ENCODE assay signal across 2 mouse cellular contexts in the genomic region with DNA sequence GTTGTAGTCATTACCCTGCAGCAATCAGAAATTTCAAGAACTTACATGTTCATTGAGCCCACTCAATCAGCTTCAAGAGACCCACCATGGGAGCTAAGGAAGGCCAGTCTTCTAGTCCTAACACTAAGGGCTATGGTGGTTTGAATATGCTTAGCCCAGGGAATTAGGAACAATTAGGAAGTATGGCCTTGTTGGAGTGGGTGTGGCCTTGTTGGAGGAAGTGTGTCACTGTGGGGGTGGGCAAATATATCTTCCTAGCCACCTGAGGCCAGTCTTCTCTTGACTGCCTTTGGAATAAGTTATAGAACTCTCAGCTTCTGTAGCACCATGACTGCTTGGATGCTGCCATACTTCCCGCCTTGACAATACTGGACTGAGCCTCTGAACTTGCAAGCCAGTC.
A peak's percentile ranks its signal among the peaks of the same experiment; 100 is the strongest.
TF ChIP-seq lines count a peak whose summit lies in the region.

No protein-coding gene starts in this region.

TF ChIP-seq in CH12.LX, 34 proteins besides CTCF, POLR2A, EP300 and RAD21 (continued from another document):
- no peak for TF ChIP-seq MXI1 (IDR thresholded peaks at IDR 0.05; ENCODE audit: low read depth, low read length)
- TF ChIP-seq IRF4 (IDR thresholded peaks at IDR 0.05; ENCODE audit: low read depth, low read length), result no peak
- TF ChIP-seq TBP (conservative IDR thresholded peaks at IDR 0.05; ENCODE audit: low read depth, low read length), result peak; percentile 83
- peak; percentile 62; the same call in 1 of the 2 replicates for TF ChIP-seq TCF12 (IDR thresholded peaks at IDR 0.05; ENCODE audit: low read depth, low read length)
- no peak for TF ChIP-seq SMC3 (IDR thresholded peaks at IDR 0.05; ENCODE audit: low read depth, low read length)
- peak; percentile 32; the same call in 1 of the 2 replicates for TF ChIP-seq ZMIZ1 (IDR thresholded peaks at IDR 0.05; ENCODE audit: low read depth, low read length)
- no peak for TF ChIP-seq USF1 (IDR thresholded peaks at IDR 0.05; ENCODE audit: low read depth, low read length)
- TF ChIP-seq JUN (IDR thresholded peaks at IDR 0.05; ENCODE audit: insufficient read depth, low read depth, low read length), result no peak
- TF ChIP-seq ZKSCAN1 (IDR thresholded peaks at IDR 0.05; ENCODE audit: borderline replicate concordance, low read depth, low read length), result no peak
- TF ChIP-seq USF2 (conservative IDR thresholded peaks at IDR 0.05; ENCODE audit: low read depth, low read length), result no peak
- TF ChIP-seq KAT2A (IDR thresholded peaks at IDR 0.05; ENCODE audit: insufficient replicate concordance, low read length), result no peak
- no peak; the same call in 1 of the 2 replicates for TF ChIP-seq JUND (conservative IDR thresholded peaks at IDR 0.05; ENCODE audit: low read depth, low read length)
- no peak for TF ChIP-seq ETS1 (conservative IDR thresholded peaks at IDR 0.05; ENCODE audit: low read depth, low read length)
- no peak for TF ChIP-seq GABPA (IDR thresholded peaks at IDR 0.05; ENCODE audit: insufficient replicate concordance, low read depth, low read length)
- no peak for TF ChIP-seq CHD1 (IDR thresholded peaks at IDR 0.05; ENCODE audit: low read depth, low read length)
- TF ChIP-seq MAFK (IDR thresholded peaks at IDR 0.05; ENCODE audit: insufficient replicate concordance, low read length), result no peak
- TF ChIP-seq CHD2 (IDR thresholded peaks at IDR 0.05; ENCODE audit: low read length), result peak; percentile 64
- no peak for TF ChIP-seq PAX5 (IDR thresholded peaks at IDR 0.05; ENCODE audit: low read length)
- no peak for TF ChIP-seq BHLHE40 (IDR thresholded peaks at IDR 0.05; ENCODE audit: low read depth, low read length)
- peak; percentile 68 for TF ChIP-seq ELF1 (IDR thresholded peaks at IDR 0.05; ENCODE audit: low read depth, low read length)
- no peak for TF ChIP-seq NRF1 (IDR thresholded peaks at IDR 0.05; ENCODE audit: low read depth, low read length)
- no peak for TF ChIP-seq ZNF384 (IDR thresholded peaks at IDR 0.05; ENCODE audit: low read depth, low read length)
- TF ChIP-seq UBTF (IDR thresholded peaks at IDR 0.05; ENCODE audit: low read depth, low read length), result no peak
- no peak for TF ChIP-seq MEF2A (IDR thresholded peaks at IDR 0.05; ENCODE audit: borderline replicate concordance, low read depth, low read length)
- TF ChIP-seq NELFE (IDR thresholded peaks at IDR 0.05; ENCODE audit: low read depth, low read length), result peak; percentile 60; the same call in 1 of the 2 replicates
- TF ChIP-seq HCFC1 (IDR thresholded peaks at IDR 0.05; ENCODE audit: low read depth, low read length), result peak; percentile 62; the same call in 1 of the 2 replicates
- no peak for TF ChIP-seq MAZ (IDR thresholded peaks at IDR 0.05; ENCODE audit: low read depth, low read length)
- no peak for TF ChIP-seq E2F4 (IDR thresholded peaks at IDR 0.05; ENCODE audit: insufficient replicate concordance, low read depth, low read length)
- TF ChIP-seq MAX (IDR thresholded peaks at IDR 0.05; ENCODE audit: low read length), result no peak

TF ChIP-seq in MEL, 35 proteins besides CTCF, POLR2A, EP300 and RAD21 (continued from another document):
- TF ChIP-seq ZC3H11A (IDR thresholded peaks at IDR 0.05; ENCODE audit: low read depth, low read length), result no peak
- no peak for TF ChIP-seq ZKSCAN1 (IDR thresholded peaks at IDR 0.05; ENCODE audit: low read depth, low read length)
- no peak for TF ChIP-seq GABPA (IDR thresholded peaks at IDR 0.05; ENCODE audit: low read depth, low read length)
- TF ChIP-seq NELFE (IDR thresholded peaks at IDR 0.05; ENCODE audit: low read depth, low read length), result peak; percentile 80
- no peak for TF ChIP-seq TAL1 (IDR thresholded peaks at IDR 0.05; ENCODE audit: low read length)
- no peak for TF ChIP-seq SMC3 (IDR thresholded peaks at IDR 0.05; ENCODE audit: low read depth, low read length)
- no peak; the same call in 1 of the 2 replicates for TF ChIP-seq ETS1 (IDR thresholded peaks at IDR 0.05; ENCODE audit: low read depth, low read length)
- no peak for TF ChIP-seq MAFK (IDR thresholded peaks at IDR 0.05; ENCODE audit: borderline replicate concordance, low read depth, low read length)
- no peak for TF ChIP-seq POLR2AphosphoS5 (IDR thresholded peaks at IDR 0.05; ENCODE audit: borderline replicate concordance, low read depth, low read length)
- peak; percentile 67; the same call in 1 of the 2 replicates for TF ChIP-seq ZMIZ1 (IDR thresholded peaks at IDR 0.05; ENCODE audit: low read depth, low read length)
- 0 out of 2 replicates have a peak, but pooled peaks have one; percentile 20 for TF ChIP-seq MAX (IDR thresholded peaks at IDR 0.05; ENCODE audit: low read length)
- TF ChIP-seq ELF1 (IDR thresholded peaks at IDR 0.05; ENCODE audit: low read depth, low read length), result peak; percentile 60; the same call in 1 of the 2 replicates
- no peak for TF ChIP-seq GATA1 (IDR thresholded peaks at IDR 0.05; ENCODE audit: low read depth, low read length)
- TF ChIP-seq MEF2A (IDR thresholded peaks at IDR 0.05; ENCODE audit: extremely low read depth, insufficient replicate concordance, low read depth, low read length, poor library complexity, severe bottlenecking), result no peak
- TF ChIP-seq TBP (IDR thresholded peaks at IDR 0.05; ENCODE audit: low read depth, low read length), result peak; percentile 86
